Mouse (Mus musculus): Measurements from ENCODE around the gene Gm14226.

- TF ChIP-seq GATA1 (IDR thresholded peaks at IDR 0.05; ENCODE audit: borderline replicate concordance, low read length) (no peak), FLI1 (IDR thresholded peaks at IDR 0.05; ENCODE audit: low read length) (no peak)
Measured at GRCm38 (mm10) chr2:154986609-154987008, 31.5 kb upstream of the Gm14226 start.

All from megakaryocyte, embryonic 14.5 days (primary cell).